Mouse (Mus musculus) cerebellum, adult 2 months (tissue): ENCODE data around the gene Zcchc24.

Experiments
- CTCF ChIP-seq: fragments of 200-500 bp; IDR thresholded peaks from 2 replicates; pipeline ENCODE4 v1.5.1; 2011; ENCODE audit warnings: low read depth, mild to moderate bottlenecking, control low read depth, low read length, moderate library complexity, borderline replicate concordance; ENCODE audit not compliant: insufficient read depth
- POLR2A ChIP-seq: fragments of 200-500 bp; IDR thresholded peaks from 2 replicates; pipeline ENCODE4 v1.6.1; 2011; ENCODE audit warnings: low read length, control low read depth, borderline replicate concordance; ENCODE audit not compliant: insufficient read depth

DNA sequence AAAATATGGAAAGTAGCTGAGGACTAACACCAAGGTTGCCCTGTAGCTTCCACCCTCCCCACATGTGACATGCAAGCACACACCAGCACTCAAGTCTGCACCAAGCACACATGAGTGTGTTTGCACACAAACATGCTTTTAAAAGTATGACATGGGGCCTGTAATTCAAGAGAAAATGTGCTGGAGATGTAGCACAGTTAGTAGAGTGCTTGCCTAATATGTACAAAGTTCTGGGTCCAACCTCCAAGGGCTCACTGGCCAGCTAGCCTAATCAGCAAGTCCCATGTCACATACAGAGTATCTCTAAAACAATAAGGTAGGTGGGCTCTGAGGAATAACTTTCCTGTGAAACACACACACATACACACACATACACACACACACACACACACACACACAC is 45.3 kb upstream of the Zcchc24 start:
- no peak for TF ChIP-seq CTCF
- TF ChIP-seq POLR2A = no peak
